Mouse (Mus musculus): ENCODE data around the gene Snrk. TPM values are rescaled to one million over a fixed set of nuclear protein-coding genes. Genes with fewer than 3 reads are reported as not detected.

Gene Snrk
- polyA plus RNA-seq, 1 experiment from 2014 or later, result 59.8 TPM

- no peaks in the 10 kb centered on the region for H3K27me3 ChIP-seq
- H3K9ac ChIP-seq, result no peak overlapping the region
- H3K9me3 ChIP-seq (replicated peaks), result no peaks in the 10 kb centered on the region
- no peak overlapping the region for H3K27ac ChIP-seq
- H3K4me2 ChIP-seq, result no peak overlapping the region
- WGBS, result 59% methylated on average over 7 of the region's 7 CpGs
- H3K36me3 ChIP-seq, result no peaks in the 10 kb centered on the region
- peaks cover 4% of the 10 kb centered on the region; the same call in 1 of the 2 replicates for H3K4me1 ChIP-seq
- H3K4me3 ChIP-seq (replicated peaks), result no peak overlapping the region
- no peak for ATAC-seq (replicated peaks; ENCODE audit: low FRiP score)
These were observed 25.9 kb upstream of the Snrk start for GRCm38 (mm10) chr9:122091171-122091570.

- H3K9me3 ChIP-seq (replicated peaks), result no peaks in the 10 kb centered on the region
- no peaks in the 10 kb centered on the region for H3K27me3 ChIP-seq
- no peak overlapping the region for H3K4me3 ChIP-seq (replicated peaks)
- peaks cover 4% of the 10 kb centered on the region; the same call in 1 of the 2 replicates for H3K4me1 ChIP-seq
- H3K36me3 ChIP-seq, result no peaks in the 10 kb centered on the region
- no peak overlapping the region for H3K4me2 ChIP-seq
- WGBS, result 43% methylated on average over 5 of the region's 5 CpGs
- H3K9ac ChIP-seq, result no peak overlapping the region
- H3K27ac ChIP-seq, result no peak overlapping the region
- no peak for ATAC-seq (replicated peaks; ENCODE audit: low FRiP score)
These were observed 25.3 kb upstream of the Snrk start for GRCm38 (mm10) chr9:122091782-122092228.

GRCm38 (mm10) chr9:122094171-122094570 is 22.9 kb upstream of the Snrk start:
- no peak overlapping the region for H3K4me2 ChIP-seq

GRCm38 (mm10) chr9:122096822-122097511 is 20.1 kb upstream of the Snrk start:
- 93% methylated on average over 5 of the region's 5 CpGs for WGBS
- H3K9me3 ChIP-seq (replicated peaks), result no peaks in the 10 kb centered on the region

More at GRCm38 (mm10) chr9:122094171-122094570, 22.9 kb upstream of the Snrk start:
- no peaks in the 10 kb centered on the region for H3K9me3 ChIP-seq (replicated peaks)
- H3K4me1 ChIP-seq, result peaks cover 4% of the 10 kb centered on the region; the same call in 1 of the 2 replicates
- no peak overlapping the region for H3K4me3 ChIP-seq (replicated peaks)
- no peak overlapping the region for H3K27ac ChIP-seq
- ATAC-seq (replicated peaks; ENCODE audit: low FRiP score), result no peak
- WGBS, result 93% methylated on average over 1 of the region's 1 CpGs
- no peak overlapping the region for H3K9ac ChIP-seq
- no peaks in the 10 kb centered on the region for H3K36me3 ChIP-seq
- no peaks in the 10 kb centered on the region for H3K27me3 ChIP-seq

GRCm38 (mm10) chr9:122097535-122097934 is 19.5 kb upstream of the Snrk start:
- H3K9me3 ChIP-seq (replicated peaks), result no peaks in the 10 kb centered on the region
- H3K27me3 ChIP-seq, result no peaks in the 10 kb centered on the region
- no peak for ATAC-seq (replicated peaks; ENCODE audit: low FRiP score)
- WGBS, result 63% methylated on average over 6 of the region's 6 CpGs
- no peak overlapping the region for H3K27ac ChIP-seq
- no peak overlapping the region for H3K4me2 ChIP-seq
- no peaks in the 10 kb centered on the region for H3K36me3 ChIP-seq
- no peak overlapping the region for H3K9ac ChIP-seq
- no peaks in the 10 kb centered on the region for H3K4me1 ChIP-seq
- no peak overlapping the region for H3K4me3 ChIP-seq (replicated peaks)

More at GRCm38 (mm10) chr9:122096822-122097511, 20.1 kb upstream of the Snrk start:
- Histone ChIP-seq H3K27ac (no peak overlapping the region), H3K9ac (no peak overlapping the region), H3K4me1 (no peaks in the 10 kb centered on the region; the same call in 1 of the 2 replicates), H3K4me2 (no peak overlapping the region), H3K4me3 (replicated peaks) (no peak overlapping the region), H3K27me3 (no peaks in the 10 kb centered on the region), H3K36me3 (no peaks in the 10 kb centered on the region)
- ATAC-seq (replicated peaks; ENCODE audit: low FRiP score), result no peak

- no peak overlapping the region for H3K9ac ChIP-seq
- no peak for ATAC-seq (replicated peaks; ENCODE audit: low FRiP score)
These were observed 16.4 kb upstream of the Snrk start for GRCm38 (mm10) chr9:122100584-122101127.

GRCm38 (mm10) chr9:122101196-122101595 is 15.9 kb upstream of the Snrk start:
- Histone ChIP-seq H3K9me3 (replicated peaks) (no peaks in the 10 kb centered on the region), H3K27ac (no peak overlapping the region), H3K9ac (no peak overlapping the region), H3K4me3 (replicated peaks) (no peak overlapping the region), H3K4me1 (no peaks in the 10 kb centered on the region), H3K36me3 (no peaks in the 10 kb centered on the region), H3K27me3 (no peaks in the 10 kb centered on the region), H3K4me2 (no peak overlapping the region)
- WGBS, result 33% methylated on average over 4 of the region's 4 CpGs
- no peak for ATAC-seq (replicated peaks; ENCODE audit: low FRiP score)

More at GRCm38 (mm10) chr9:122100584-122101127, 16.4 kb upstream of the Snrk start:
- no peak overlapping the region for H3K27ac ChIP-seq
- no peaks in the 10 kb centered on the region for H3K4me1 ChIP-seq
- H3K4me3 ChIP-seq (replicated peaks), result no peak overlapping the region
- no peaks in the 10 kb centered on the region for H3K36me3 ChIP-seq
- H3K9me3 ChIP-seq (replicated peaks), result no peaks in the 10 kb centered on the region
- no peaks in the 10 kb centered on the region for H3K27me3 ChIP-seq
- no peak overlapping the region for H3K4me2 ChIP-seq

GRCm38 (mm10) chr9:122103550-122104284 is 13.3 kb upstream of the Snrk start:
- H3K27me3 ChIP-seq, result no peaks in the 10 kb centered on the region

GRCm38 (mm10) chr9:122104285-122104829 is 12.7 kb upstream of the Snrk start:
- H3K36me3 ChIP-seq, result no peaks in the 10 kb centered on the region
- no peak for ATAC-seq (replicated peaks; ENCODE audit: low FRiP score)
- no peak overlapping the region for H3K4me3 ChIP-seq (replicated peaks)
- H3K27ac ChIP-seq, result no peak overlapping the region
- H3K4me2 ChIP-seq, result no peak overlapping the region
- H3K9ac ChIP-seq, result no peak overlapping the region
- no peaks in the 10 kb centered on the region for H3K27me3 ChIP-seq
- no peaks in the 10 kb centered on the region for H3K9me3 ChIP-seq (replicated peaks)
- 0 out of 2 replicates have a peak, but pooled peaks cover 3% of the 10 kb centered on the region for H3K4me1 ChIP-seq
- 45% methylated on average over 7 of the region's 7 CpGs for WGBS

More at GRCm38 (mm10) chr9:122103550-122104284, 13.3 kb upstream of the Snrk start:
- H3K4me2 ChIP-seq, result no peak overlapping the region
- no peaks in the 10 kb centered on the region for H3K36me3 ChIP-seq
- no peaks in the 10 kb centered on the region for H3K9me3 ChIP-seq (replicated peaks)
- whole genome bisulfite sequencing, result 43% methylated on average over 9 of the region's 9 CpGs
- 0 out of 2 replicates have a peak, but pooled peaks cover 3% of the 10 kb centered on the region for H3K4me1 ChIP-seq
- no peak overlapping the region for H3K4me3 ChIP-seq (replicated peaks)
- no peak for ATAC-seq (replicated peaks; ENCODE audit: low FRiP score)
- no peak overlapping the region for H3K9ac ChIP-seq
- no peak overlapping the region for H3K27ac ChIP-seq

GRCm38 (mm10) chr9:122107701-122108375 is 9.2 kb upstream of the Snrk start:
- 46% methylated on average over 7 of the region's 7 CpGs for WGBS
- H3K36me3 ChIP-seq, result no peaks in the 10 kb centered on the region
- H3K27me3 ChIP-seq, result no peaks in the 10 kb centered on the region
- no peak overlapping the region for H3K4me3 ChIP-seq (replicated peaks)
- 0 out of 2 replicates have a peak, but pooled peaks cover 3% of the 10 kb centered on the region for H3K4me1 ChIP-seq
- ATAC-seq (replicated peaks; ENCODE audit: low FRiP score), result no peak
- no peak overlapping the region for H3K9ac ChIP-seq
- no peaks in the 10 kb centered on the region for H3K9me3 ChIP-seq (replicated peaks)
- H3K4me2 ChIP-seq, result no peak overlapping the region
- H3K27ac ChIP-seq, result no peak overlapping the region

GRCm38 (mm10) chr9:122109553-122110225 is 7.4 kb upstream of the Snrk start:
- Histone ChIP-seq H3K4me1 (0 out of 2 replicates have a peak, but pooled peaks cover 3% of the 10 kb centered on the region), H3K4me2 (no peak overlapping the region), H3K36me3 (no peaks in the 10 kb centered on the region), H3K9me3 (replicated peaks) (no peaks in the 10 kb centered on the region), H3K4me3 (replicated peaks) (no peak overlapping the region), H3K27ac (peak overlapping the region; percentile 76), H3K27me3 (no peaks in the 10 kb centered on the region), H3K9ac (no peak overlapping the region)
- 62% methylated on average over 8 of the region's 8 CpGs for WGBS
- no peak for ATAC-seq (replicated peaks; ENCODE audit: low FRiP score)
